Mouse (Mus musculus): Measurements from ENCODE around the gene Ngef. TPM values are rescaled to one million over a fixed set of nuclear protein-coding genes. Genes with fewer than 3 reads are reported as not detected.
A peak's percentile ranks its signal among the peaks of the same experiment; 100 is the strongest.

Ngef gene
- polyA plus RNA-seq, 1 experiment, result 38.1 TPM

- Histone ChIP-seq H3K27me3 (replicated peaks; ENCODE audit: control insufficient read depth, insufficient read depth, low read length) (no peaks in the 10 kb centered on the region), H3K4me3 (ENCODE audit: insufficient read depth, low read depth, low read length) (no peak overlapping the region), H3K36me3 (ENCODE audit: control insufficient read depth, insufficient read depth, low read length) (no peaks in the 10 kb centered on the region; the same call in 1 of the 2 replicates), H3K27ac (ENCODE audit: insufficient read depth, low read depth, low read length) (no peak overlapping the region), H3K4me1 (ENCODE audit: control insufficient read depth, insufficient read depth, low read length) (no peaks in the 10 kb centered on the region)
- TF ChIP-seq CTCF (conservative IDR thresholded peaks at IDR 0.05; ENCODE audit: insufficient read depth, insufficient read length, low read depth, low read length), result no peak
- no peak for TF ChIP-seq POLR2A (IDR thresholded peaks at IDR 0.05; ENCODE audit: low read depth, low read length)
- WGBS, result 92% methylated on average over 1 of the region's 1 CpGs
- DNase-seq, result no peak
Measured at GRCm38 (mm10) chr1:87537008-87537407, 36.7 kb downstream of the Ngef start.

DNA sequence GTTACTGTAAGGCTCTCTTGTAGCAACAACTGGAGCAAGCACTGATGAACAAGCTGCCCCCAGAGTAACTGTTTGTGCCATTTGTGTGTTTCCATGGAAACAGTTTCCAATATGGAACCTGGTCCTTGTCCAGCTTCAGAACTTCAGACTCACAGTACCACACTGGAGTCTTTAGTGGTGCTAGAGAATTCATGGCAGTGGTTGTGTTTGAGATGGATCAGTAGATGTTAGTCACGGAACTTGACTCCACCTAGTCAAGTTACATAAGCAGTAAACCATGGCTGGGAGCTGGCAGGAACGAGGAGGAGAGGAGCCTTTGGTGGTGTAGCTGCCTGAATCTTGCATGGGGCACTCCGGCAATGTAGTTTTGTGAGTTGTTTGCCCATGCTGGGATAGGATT is 39.6 kb downstream of the Ngef start:
- DNase-seq, result no peak
- H3K27me3 ChIP-seq (replicated peaks; ENCODE audit: control insufficient read depth, insufficient read depth, low read length), result no peaks in the 10 kb centered on the region
- H3K4me1 ChIP-seq (ENCODE audit: control insufficient read depth, insufficient read depth, low read length), result no peaks in the 10 kb centered on the region
- TF ChIP-seq POLR2A (IDR thresholded peaks at IDR 0.05; ENCODE audit: low read depth, low read length) (no peak), CTCF (conservative IDR thresholded peaks at IDR 0.05; ENCODE audit: insufficient read depth, insufficient read length, low read depth, low read length) (no peak)
- H3K27ac ChIP-seq (ENCODE audit: insufficient read depth, low read depth, low read length), result no peak overlapping the region
- no peak overlapping the region for H3K4me3 ChIP-seq (ENCODE audit: insufficient read depth, low read depth, low read length)
- no peaks in the 10 kb centered on the region for H3K36me3 ChIP-seq (ENCODE audit: control insufficient read depth, insufficient read depth, low read length)
- 64% methylated on average over 3 of the region's 3 CpGs for WGBS

GRCm38 (mm10) chr1:87532346-87532745 is 41.3 kb downstream of the Ngef start:
- no peak for TF ChIP-seq CTCF (conservative IDR thresholded peaks at IDR 0.05; ENCODE audit: insufficient read depth, insufficient read length, low read depth, low read length)
- TF ChIP-seq POLR2A (IDR thresholded peaks at IDR 0.05; ENCODE audit: low read depth, low read length), result no peak
- H3K27me3 ChIP-seq (replicated peaks; ENCODE audit: control insufficient read depth, insufficient read depth, low read length), result no peaks in the 10 kb centered on the region
- DNase-seq, result no peak
- no peak overlapping the region for H3K4me3 ChIP-seq (ENCODE audit: insufficient read depth, low read depth, low read length)
- WGBS, result 82% methylated on average over 4 of the region's 4 CpGs
- no peaks in the 10 kb centered on the region for H3K36me3 ChIP-seq (ENCODE audit: control insufficient read depth, insufficient read depth, low read length)
- H3K27ac ChIP-seq (ENCODE audit: insufficient read depth, low read depth, low read length), result no peak overlapping the region
- no peaks in the 10 kb centered on the region for H3K4me1 ChIP-seq (ENCODE audit: control insufficient read depth, insufficient read depth, low read length)

DNA sequence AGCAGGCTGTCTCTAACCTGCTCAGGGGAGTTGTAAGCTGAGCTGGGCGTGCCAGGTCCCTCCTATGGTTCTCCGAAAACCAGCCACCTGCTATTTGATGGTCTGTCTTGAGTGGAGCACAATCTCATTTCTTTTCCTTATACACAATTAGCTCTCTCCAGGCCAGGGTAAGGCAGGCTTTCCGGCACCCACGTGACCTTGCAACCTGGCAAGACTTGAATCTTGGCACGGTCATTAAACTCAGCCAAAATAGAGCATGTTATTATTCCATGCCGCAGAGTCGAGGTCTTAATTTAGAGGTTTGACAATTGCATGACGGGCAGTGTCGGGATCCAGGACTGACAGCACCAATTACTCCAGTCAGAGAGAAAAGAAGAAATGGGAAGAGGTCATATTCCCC is 46.5 kb downstream of the Ngef start:
- 59% methylated on average over 9 of the region's 9 CpGs for WGBS
- peak; percentile 58 for DNase-seq
- TF ChIP-seq CTCF (conservative IDR thresholded peaks at IDR 0.05; ENCODE audit: insufficient read depth, insufficient read length, low read depth, low read length) (no peak), POLR2A (IDR thresholded peaks at IDR 0.05; ENCODE audit: low read depth, low read length) (no peak)
- Histone ChIP-seq H3K27me3 (replicated peaks; ENCODE audit: control insufficient read depth, insufficient read depth, low read length) (no peaks in the 10 kb centered on the region), H3K4me1 (ENCODE audit: control insufficient read depth, insufficient read depth, low read length) (no peaks in the 10 kb centered on the region), H3K36me3 (ENCODE audit: control insufficient read depth, insufficient read depth, low read length) (no peaks in the 10 kb centered on the region), H3K27ac (ENCODE audit: insufficient read depth, low read depth, low read length) (no peak overlapping the region), H3K4me3 (ENCODE audit: insufficient read depth, low read depth, low read length) (no peak overlapping the region)

DNA sequence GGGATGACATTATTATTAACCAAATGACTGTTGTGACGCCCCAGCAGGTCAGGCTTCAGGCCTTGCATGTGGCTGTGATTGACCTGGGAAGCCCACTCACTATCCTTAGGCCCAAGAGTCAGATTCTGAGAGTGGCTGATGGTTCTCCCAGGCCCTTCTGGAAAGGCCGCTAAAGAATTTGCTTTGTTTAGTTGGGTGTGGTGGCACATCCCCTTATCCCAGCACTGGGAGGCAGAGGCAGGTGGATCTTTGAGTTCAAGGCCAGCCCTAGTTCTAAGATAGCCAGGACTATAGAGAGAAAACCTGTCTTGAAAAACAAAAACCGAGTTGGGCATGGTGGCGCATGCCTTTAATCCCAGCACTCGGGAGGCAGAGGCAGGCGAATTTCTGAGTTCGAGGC is 48.6 kb downstream of the Ngef start:
- TF ChIP-seq POLR2A (IDR thresholded peaks at IDR 0.05; ENCODE audit: low read depth, low read length), result no peak
- TF ChIP-seq CTCF (conservative IDR thresholded peaks at IDR 0.05; ENCODE audit: insufficient read depth, insufficient read length, low read depth, low read length), result no peak

DNA sequence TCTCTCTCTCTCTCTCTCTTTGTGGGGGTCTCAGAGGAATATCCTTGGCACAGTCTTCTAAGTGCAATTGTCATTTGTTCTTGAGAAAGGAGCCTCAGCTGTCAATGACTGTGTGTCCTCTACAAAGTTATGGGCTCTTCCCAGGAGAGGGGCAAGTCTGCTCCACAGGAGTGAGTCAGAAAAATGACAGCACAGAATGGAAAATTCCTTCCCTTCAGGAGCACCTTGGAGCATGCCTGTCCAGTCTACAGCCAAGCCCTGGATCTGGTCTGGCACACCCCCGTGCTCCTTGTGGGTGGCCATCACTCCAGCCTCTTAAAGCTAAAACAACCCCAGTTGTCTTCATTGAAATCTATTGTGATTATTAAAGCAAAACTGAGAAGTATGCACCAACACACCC is 52.1 kb downstream of the Ngef start:
- peak; percentile 31 for DNase-seq

More for the DNA sequence above, 48.6 kb downstream of the Ngef start:
- DNase-seq, result no peak
- no peaks in the 10 kb centered on the region for H3K27me3 ChIP-seq (replicated peaks; ENCODE audit: control insufficient read depth, insufficient read depth, low read length)
- no peak overlapping the region for H3K4me3 ChIP-seq (ENCODE audit: insufficient read depth, low read depth, low read length)
- H3K27ac ChIP-seq (ENCODE audit: insufficient read depth, low read depth, low read length), result no peak overlapping the region
- H3K36me3 ChIP-seq (ENCODE audit: control insufficient read depth, insufficient read depth, low read length), result no peaks in the 10 kb centered on the region
- H3K4me1 ChIP-seq (ENCODE audit: control insufficient read depth, insufficient read depth, low read length), result no peaks in the 10 kb centered on the region
- WGBS, result 93% methylated on average over 7 of the region's 7 CpGs

DNA sequence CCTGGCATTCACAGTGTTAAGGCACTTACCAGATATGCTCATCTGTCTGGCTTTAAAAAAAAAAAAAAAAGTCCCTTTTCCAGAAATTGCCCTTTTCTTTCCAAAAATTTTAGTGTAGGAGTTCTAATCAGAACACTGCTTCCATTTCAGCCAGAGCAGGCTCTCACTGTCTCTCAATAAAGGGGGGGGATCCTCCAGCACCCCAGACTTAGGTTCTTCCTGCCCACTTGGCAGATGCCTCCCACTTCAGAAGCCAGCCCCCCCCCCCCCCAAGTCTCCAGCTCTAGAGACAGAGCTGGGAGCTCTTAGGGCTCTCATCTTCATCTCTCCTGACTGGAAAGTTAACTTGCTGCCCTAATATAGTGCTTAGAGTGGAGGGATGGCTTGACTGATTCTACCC is 53.2 kb downstream of the Ngef start:
- H3K4me1 ChIP-seq (ENCODE audit: control insufficient read depth, insufficient read depth, low read length), result no peaks in the 10 kb centered on the region
- TF ChIP-seq CTCF (conservative IDR thresholded peaks at IDR 0.05; ENCODE audit: insufficient read depth, insufficient read length, low read depth, low read length), result no peak
- no peak for TF ChIP-seq POLR2A (IDR thresholded peaks at IDR 0.05; ENCODE audit: low read depth, low read length)
- no peak overlapping the region for H3K4me3 ChIP-seq (ENCODE audit: insufficient read depth, low read depth, low read length)
- H3K27me3 ChIP-seq (replicated peaks; ENCODE audit: control insufficient read depth, insufficient read depth, low read length), result no peaks in the 10 kb centered on the region
- H3K36me3 ChIP-seq (ENCODE audit: control insufficient read depth, insufficient read depth, low read length), result no peaks in the 10 kb centered on the region
- no peak for DNase-seq
- no peak overlapping the region for H3K27ac ChIP-seq (ENCODE audit: insufficient read depth, low read depth, low read length)

More for the DNA sequence above, 52.1 kb downstream of the Ngef start:
- H3K36me3 ChIP-seq (ENCODE audit: control insufficient read depth, insufficient read depth, low read length), result no peaks in the 10 kb centered on the region
- H3K4me1 ChIP-seq (ENCODE audit: control insufficient read depth, insufficient read depth, low read length), result no peaks in the 10 kb centered on the region
- no peak overlapping the region for H3K4me3 ChIP-seq (ENCODE audit: insufficient read depth, low read depth, low read length)
- 32% methylated on average over 1 of the region's 1 CpGs for WGBS
- H3K27ac ChIP-seq (ENCODE audit: insufficient read depth, low read depth, low read length), result no peak overlapping the region
- TF ChIP-seq CTCF (conservative IDR thresholded peaks at IDR 0.05; ENCODE audit: insufficient read depth, insufficient read length, low read depth, low read length) (no peak), POLR2A (IDR thresholded peaks at IDR 0.05; ENCODE audit: low read depth, low read length) (no peak)
- no peaks in the 10 kb centered on the region for H3K27me3 ChIP-seq (replicated peaks; ENCODE audit: control insufficient read depth, insufficient read depth, low read length)

GRCm38 (mm10) chr1:87510845-87511244 is 62.8 kb downstream of the Ngef start:
- Histone ChIP-seq H3K27ac (ENCODE audit: insufficient read depth, low read depth, low read length) (no peak overlapping the region), H3K36me3 (ENCODE audit: control insufficient read depth, insufficient read depth, low read length) (no peaks in the 10 kb centered on the region), H3K4me1 (ENCODE audit: control insufficient read depth, insufficient read depth, low read length) (no peaks in the 10 kb centered on the region), H3K4me3 (ENCODE audit: insufficient read depth, low read depth, low read length) (no peak overlapping the region), H3K27me3 (replicated peaks; ENCODE audit: control insufficient read depth, insufficient read depth, low read length) (no peaks in the 10 kb centered on the region)
- no peak for DNase-seq
- no peak for TF ChIP-seq CTCF (conservative IDR thresholded peaks at IDR 0.05; ENCODE audit: insufficient read depth, insufficient read length, low read depth, low read length)
- TF ChIP-seq POLR2A (IDR thresholded peaks at IDR 0.05; ENCODE audit: low read depth, low read length), result no peak
- 18% methylated on average over 5 of the region's 5 CpGs for WGBS
